Mouse (Mus musculus): ENCODE measurements around the gene Lsr. TPM values are rescaled to one million over a fixed set of nuclear protein-coding genes. Genes with fewer than 3 reads are reported as not detected.

Gene Lsr
- polyA plus RNA-seq, 1 experiment from 2014 or later = 31.3 TPM

DNA sequence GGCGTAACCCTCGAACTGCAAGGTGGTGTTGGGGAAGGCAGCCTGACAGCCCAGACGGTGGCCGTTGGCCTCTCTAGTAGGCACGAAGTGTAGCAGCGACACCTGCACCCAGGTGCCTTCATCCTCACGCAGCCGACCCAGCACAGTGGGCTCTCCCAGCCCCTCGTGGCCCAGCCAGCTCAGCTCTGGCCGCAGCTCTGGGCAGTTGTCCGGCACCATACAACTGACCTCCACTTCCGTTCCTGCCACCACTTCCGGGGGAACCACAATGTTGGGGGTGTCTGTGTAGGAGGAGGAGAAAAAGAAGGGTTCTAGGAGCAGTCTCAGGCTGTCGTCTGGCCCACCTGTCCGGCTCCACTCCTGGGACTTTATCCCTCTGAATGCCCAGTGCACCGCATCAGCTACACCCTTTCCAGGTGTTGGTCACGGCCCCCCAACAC lies 64.3 kb downstream of the Lsr start:
- DNase-seq (ENCODE audit: low spot score) = no peak
- Histone ChIP-seq H3K4me1 (peaks cover 17% of the 10 kb centered on the region), H3K27me3 (ENCODE audit: low read depth, poor library complexity, severe bottlenecking) (0 out of 2 replicates have a peak, but pooled peaks cover 5% of the 10 kb centered on the region), H3K4me3 (peak overlapping the region; percentile 48), H3K27ac (no peak overlapping the region), H3K9me3 (replicated peaks) (no peaks in the 10 kb centered on the region), H3K36me3 (no peaks in the 10 kb centered on the region)
- WGBS = 28% methylated on average over 17 of the region's 17 CpGs

DNA sequence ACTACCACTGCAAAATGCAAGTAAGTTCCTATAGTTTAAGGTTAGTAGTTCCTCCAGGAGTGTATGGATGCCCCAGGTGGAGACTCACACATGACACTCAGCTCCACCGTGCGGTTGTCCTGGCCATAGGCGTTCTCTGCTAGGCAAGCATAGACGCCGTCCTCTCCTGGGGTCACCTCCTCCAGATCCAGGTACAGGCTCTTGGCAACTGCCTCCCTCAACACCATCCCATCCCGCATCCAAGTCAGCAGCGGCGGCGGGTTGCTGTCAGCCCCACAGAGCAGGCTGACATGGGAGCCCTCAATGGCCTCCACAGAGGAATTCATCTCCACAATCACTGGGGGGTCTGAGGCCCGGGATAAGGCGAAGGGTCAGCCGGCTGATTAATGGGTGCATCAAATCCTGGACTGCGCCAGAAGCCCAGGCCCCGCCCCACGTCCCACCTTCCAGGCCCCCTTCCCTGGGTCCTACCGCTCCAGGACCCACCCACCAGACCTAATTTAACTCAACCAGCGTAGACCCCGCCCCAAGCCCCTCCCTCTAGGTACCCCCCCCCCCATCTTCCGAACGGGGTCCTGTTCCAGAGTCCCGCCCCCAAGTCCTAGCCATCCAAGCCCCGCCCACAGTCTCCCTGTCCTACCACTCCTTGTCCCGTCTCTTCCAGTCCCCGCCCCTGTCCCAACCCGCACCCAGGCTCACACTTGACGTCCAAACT lies 64.8 kb downstream of the Lsr start:
- peak overlapping the region; percentile 48 for H3K4me3 ChIP-seq
- H3K9me3 ChIP-seq (replicated peaks) = no peaks in the 10 kb centered on the region
- H3K4me1 ChIP-seq = peaks cover 17% of the 10 kb centered on the region
- 0 out of 2 replicates have a peak, but pooled peaks cover 5% of the 10 kb centered on the region for H3K27me3 ChIP-seq (ENCODE audit: low read depth, poor library complexity, severe bottlenecking)
- no peak overlapping the region for H3K27ac ChIP-seq
- no peaks in the 10 kb centered on the region for H3K36me3 ChIP-seq
- WGBS = 2% methylated on average over 25 of the region's 26 CpGs
- peak; percentile 71 for DNase-seq (ENCODE audit: low spot score)

Other genes starting within 250 kb of the Lsr start
- 153 and 159 TPM in 2 replicates for gene Tmem147, start 243.9 kb downstream of the Lsr start, polyA plus RNA-seq (2016; fragmentation: Nextera tagmentation; extraction: Ambion mirVana)
- 0.43 TPM in 1 of 2 replicates, not detected in the other for gene Gapdhs, start 229.8 kb downstream of the Lsr start, polyA plus RNA-seq (2016; fragmentation: Nextera tagmentation; extraction: Ambion mirVana)
- 1.1 and 1.4 TPM in 2 replicates for gene Sbsn, start 222.0 kb downstream of the Lsr start, polyA plus RNA-seq (2016; fragmentation: Nextera tagmentation; extraction: Ambion mirVana)
- gene Dmkn, start 209.7 kb downstream of the Lsr start, polyA plus RNA-seq (2016; fragmentation: Nextera tagmentation; extraction: Ambion mirVana) = not detected in 2 replicates
- not detected in 2 replicates for gene Krtdap, start 185.6 kb downstream of the Lsr start, polyA plus RNA-seq (2016; fragmentation: Nextera tagmentation; extraction: Ambion mirVana)
- not detected in 2 replicates for gene Ffar2, start 149.7 kb downstream of the Lsr start, polyA plus RNA-seq (2016; fragmentation: Nextera tagmentation; extraction: Ambion mirVana)
- not detected in 2 replicates for gene Ffar3, start 117.3 kb downstream of the Lsr start, polyA plus RNA-seq (2016; fragmentation: Nextera tagmentation; extraction: Ambion mirVana)
- not detected in 2 replicates for gene Ffar1, start 111.9 kb downstream of the Lsr start, polyA plus RNA-seq (2016; fragmentation: Nextera tagmentation; extraction: Ambion mirVana)
- gene Cd22, start 93.1 kb downstream of the Lsr start, polyA plus RNA-seq (2016; fragmentation: Nextera tagmentation; extraction: Ambion mirVana) = 0.59 TPM in 1 of 2 replicates, not detected in the other
- 0.21 TPM in 1 of 2 replicates, not detected in the other for gene Mag, start 58.6 kb downstream of the Lsr start, polyA plus RNA-seq (2016; fragmentation: Nextera tagmentation; extraction: Ambion mirVana)
- gene Hamp2, start 48.8 kb downstream of the Lsr start, polyA plus RNA-seq (2016; fragmentation: Nextera tagmentation; extraction: Ambion mirVana) = not detected in 2 replicates
- not detected in 2 replicates for gene Hamp, start 29.4 kb downstream of the Lsr start, polyA plus RNA-seq (2016; fragmentation: Nextera tagmentation; extraction: Ambion mirVana)
- gene Usf2, start 16.7 kb downstream of the Lsr start, polyA plus RNA-seq (2016; fragmentation: Nextera tagmentation; extraction: Ambion mirVana) = 28.7 and 33.5 TPM in 2 replicates
- 1.0 and 1.3 TPM in 2 replicates for gene Fam187b, start 326 bp upstream of the Lsr start, polyA plus RNA-seq (2016; fragmentation: Nextera tagmentation; extraction: Ambion mirVana)
- 8.0 and 8.1 TPM in 2 replicates for gene Fxyd5, start 69.0 kb upstream of the Lsr start, polyA plus RNA-seq (2016; fragmentation: Nextera tagmentation; extraction: Ambion mirVana)
- 0.30 and 1.3 TPM in 2 replicates for gene Fxyd7, start 78.0 kb upstream of the Lsr start, polyA plus RNA-seq (2016; fragmentation: Nextera tagmentation; extraction: Ambion mirVana)
- 6.2 and 7.7 TPM in 2 replicates for gene Fxyd1, start 83.7 kb upstream of the Lsr start, polyA plus RNA-seq (2016; fragmentation: Nextera tagmentation; extraction: Ambion mirVana)
- 0.13 and 0.16 TPM in 2 replicates for gene Lgi4, start 85.9 kb upstream of the Lsr start, polyA plus RNA-seq (2016; fragmentation: Nextera tagmentation; extraction: Ambion mirVana)
- gene Fxyd3, start 103.2 kb upstream of the Lsr start, polyA plus RNA-seq (2016; fragmentation: Nextera tagmentation; extraction: Ambion mirVana) = 7.6 and 10.0 TPM in 2 replicates
- 3.1 TPM in 2 replicates for gene Hpn, start 141.8 kb upstream of the Lsr start, polyA plus RNA-seq (2016; fragmentation: Nextera tagmentation; extraction: Ambion mirVana)
- 0.38 and 0.81 TPM in 2 replicates for gene Scn1b, start 153.5 kb upstream of the Lsr start, polyA plus RNA-seq (2016; fragmentation: Nextera tagmentation; extraction: Ambion mirVana)
- 87.3 and 106 TPM in 2 replicates for gene Gramd1a, start 182.4 kb upstream of the Lsr start, polyA plus RNA-seq (2016; fragmentation: Nextera tagmentation; extraction: Ambion mirVana)